Mouse (Mus musculus) ES-E14 (cell line): Measurements from ENCODE around the gene Rgma.

Source experiments
- HCFC1 ChIP-seq: IDR thresholded peaks from 2 replicates; pipeline ENCODE4 v1.6.1; 2012; ENCODE audit warnings: low read length, inconsistent platforms, borderline replicate concordance; ENCODE audit not compliant: insufficient read depth
- ZC3H11A ChIP-seq: IDR thresholded peaks from 2 replicates; pipeline ENCODE4 v1.6.1; 2012; ENCODE audit warnings: low read depth, mild to moderate bottlenecking, inconsistent platforms, low read length, borderline replicate concordance

GRCm38 (mm10) chr7:73424705-73425104 lies 49.4 kb downstream of the Rgma start:
- TF ChIP-seq ZC3H11A = no peak
- TF ChIP-seq HCFC1 = no peak
